Mouse (Mus musculus): ENCODE data around the gene Fam57b.

Fam57b gene

GRCm38 (mm10) chr7:126799468-126800268, 2.2 kb downstream of the Fam57b start:
- no peak for DNase-seq

GRCm38 (mm10) chr7:126800269-126801056, 3.0 kb downstream of the Fam57b start:
- DNase-seq: no peak

GRCm38 (mm10) chr7:126801057-126801422, 3.6 kb downstream of the Fam57b start:
- DNase-seq: no peak

GRCm38 (mm10) chr7:126802134-126802889, 4.8 kb downstream of the Fam57b start:
- DNase-seq: no peak

GRCm38 (mm10) chr7:126803181-126803580, 5.7 kb downstream of the Fam57b start:
- no peak for DNase-seq

- no peak for DNase-seq
Observed at GRCm38 (mm10) chr7:126803751-126804150, 6.3 kb downstream of the Fam57b start.

- no peak for DNase-seq
Observed at GRCm38 (mm10) chr7:126806956-126807355, 9.5 kb downstream of the Fam57b start.

GRCm38 (mm10) chr7:126807405-126807804, 9.9 kb downstream of the Fam57b start:
- no peak for DNase-seq

GRCm38 (mm10) chr7:126808703-126809455, 11.4 kb downstream of the Fam57b start:
- peak; percentile 43 to 49 for DNase-seq

- no peak for DNase-seq
Observed at GRCm38 (mm10) chr7:126809723-126810369, 12.4 kb downstream of the Fam57b start.

- no peak for DNase-seq
Observed at GRCm38 (mm10) chr7:126815726-126816222, 18.3 kb downstream of the Fam57b start.

GRCm38 (mm10) chr7:126816494-126816893, 19.0 kb downstream of the Fam57b start:
- no peak for DNase-seq

- DNase-seq: no peak
Observed at GRCm38 (mm10) chr7:126817595-126817994, 20.1 kb downstream of the Fam57b start.

- no peak for DNase-seq
Observed at GRCm38 (mm10) chr7:126818818-126819217, 21.4 kb downstream of the Fam57b start.

GRCm38 (mm10) chr7:126821835-126822511, 24.5 kb downstream of the Fam57b start:
- DNase-seq: peak; percentile 35 to 48

- no peak for DNase-seq
Observed at GRCm38 (mm10) chr7:126822741-126823140, 25.3 kb downstream of the Fam57b start.

- no peak for DNase-seq
Observed at GRCm38 (mm10) chr7:126823202-126823711, 25.8 kb downstream of the Fam57b start.

GRCm38 (mm10) chr7:126823940-126824339, 26.5 kb downstream of the Fam57b start:
- no peak for DNase-seq

- no peak for DNase-seq
Observed at GRCm38 (mm10) chr7:126825403-126825802, 27.9 kb downstream of the Fam57b start.

GRCm38 (mm10) chr7:126825952-126826351, 28.5 kb downstream of the Fam57b start:
- no peak for DNase-seq

- no peak for DNase-seq
Observed at GRCm38 (mm10) chr7:126831539-126831938, 34.1 kb downstream of the Fam57b start, which contains the start of gene 4930451I11Rik. TSS of gene 4930451I11Rik (minus strand) at chr7:126831639.

Measured in thymus, adult 18-20 months (tissue).